Mouse (Mus musculus): ENCODE results near the gene Mbnl1. TPM values are rescaled to one million over a fixed set of nuclear protein-coding genes. Genes with fewer than 3 reads are reported as not detected.
A peak's percentile ranks its signal among the peaks of the same experiment; 100 is the strongest.

Gene Mbnl1
- polyA plus RNA-seq, 1 experiment from 2014 or later: 70.2 TPM

- no peak overlapping the region for H3K27ac ChIP-seq
- WGBS: 81% methylated on average over 2 of the region's 2 CpGs
- no peak for ATAC-seq (replicated peaks; ENCODE audit: low FRiP score, low read depth)
Measured at GRCm38 (mm10) chr3:60620236-60620635, 147.6 kb downstream of the Mbnl1 start.

GRCm38 (mm10) chr3:60631183-60631582 lies 158.6 kb downstream of the Mbnl1 start:
- ATAC-seq (replicated peaks; ENCODE audit: low FRiP score, low read depth): peak; percentile 75; the same call in 1 of the 2 replicates
- no peak overlapping the region for H3K4me3 ChIP-seq (replicated peaks; ENCODE audit: low read depth, low read length)
- TF ChIP-seq CTCF (IDR thresholded peaks at IDR 0.05; ENCODE audit: low read depth): no peak
- H3K27ac ChIP-seq: no peak overlapping the region
- H3K4me1 ChIP-seq (replicated peaks; ENCODE audit: insufficient read depth, low read length): no peaks in the 10 kb centered on the region
- no peak overlapping the region for H3K4me2 ChIP-seq (ENCODE audit: low read length)
- H3K27me3 ChIP-seq (ENCODE audit: insufficient read depth, low read length): no peaks in the 10 kb centered on the region
- DNase-seq (ENCODE audit: low spot score): no peak
- 90% methylated on average over 2 of the region's 2 CpGs for WGBS
- H3K9me3 ChIP-seq (replicated peaks; ENCODE audit: low read length): no peaks in the 10 kb centered on the region
- H3K9ac ChIP-seq (ENCODE audit: low read depth, low read length): no peak overlapping the region
- H3K36me3 ChIP-seq (ENCODE audit: insufficient read depth, low read length): 0 out of 2 replicates have a peak, but pooled peaks cover 3% of the 10 kb centered on the region

More at GRCm38 (mm10) chr3:60620236-60620635, 147.6 kb downstream of the Mbnl1 start:
- Histone ChIP-seq H3K4me2 (ENCODE audit: low read length) (no peak overlapping the region), H3K36me3 (ENCODE audit: insufficient read depth, low read length) (peaks cover 13% of the 10 kb centered on the region; the same call in 1 of the 2 replicates), H3K9ac (ENCODE audit: low read depth, low read length) (no peak overlapping the region), H3K9me3 (replicated peaks; ENCODE audit: low read length) (no peaks in the 10 kb centered on the region), H3K4me1 (replicated peaks; ENCODE audit: insufficient read depth, low read length) (no peaks in the 10 kb centered on the region), H3K27me3 (ENCODE audit: insufficient read depth, low read length) (no peaks in the 10 kb centered on the region), H3K4me3 (replicated peaks; ENCODE audit: low read depth, low read length) (no peak overlapping the region)
- TF ChIP-seq CTCF (IDR thresholded peaks at IDR 0.05; ENCODE audit: low read depth): no peak
- DNase-seq (ENCODE audit: low spot score): no peak

GRCm38 (mm10) chr3:60631754-60632153 lies 159.1 kb downstream of the Mbnl1 start:
- Histone ChIP-seq H3K27ac (no peak overlapping the region), H3K9me3 (replicated peaks; ENCODE audit: low read length) (no peaks in the 10 kb centered on the region), H3K4me3 (replicated peaks; ENCODE audit: low read depth, low read length) (no peak overlapping the region), H3K4me2 (ENCODE audit: low read length) (no peak overlapping the region), H3K27me3 (ENCODE audit: insufficient read depth, low read length) (no peaks in the 10 kb centered on the region), H3K9ac (ENCODE audit: low read depth, low read length) (no peak overlapping the region), H3K4me1 (replicated peaks; ENCODE audit: insufficient read depth, low read length) (no peaks in the 10 kb centered on the region), H3K36me3 (ENCODE audit: insufficient read depth, low read length) (0 out of 2 replicates have a peak, but pooled peaks cover 3% of the 10 kb centered on the region)
- no peak for DNase-seq (ENCODE audit: low spot score)
- TF ChIP-seq CTCF (IDR thresholded peaks at IDR 0.05; ENCODE audit: low read depth): no peak
- 80% methylated on average over 5 of the region's 5 CpGs for WGBS
- peak; percentile 69; the same call in 1 of the 2 replicates for ATAC-seq (replicated peaks; ENCODE audit: low FRiP score, low read depth)

- no peaks in the 10 kb centered on the region for H3K9me3 ChIP-seq (replicated peaks; ENCODE audit: low read length)
- TF ChIP-seq CTCF (IDR thresholded peaks at IDR 0.05; ENCODE audit: low read depth): no peak
- 0 out of 2 replicates have a peak, but pooled peaks cover 3% of the 10 kb centered on the region for H3K36me3 ChIP-seq (ENCODE audit: insufficient read depth, low read length)
- H3K4me2 ChIP-seq (ENCODE audit: low read length): no peak overlapping the region
- ATAC-seq (replicated peaks; ENCODE audit: low FRiP score, low read depth): no peak
- no peaks in the 10 kb centered on the region for H3K4me1 ChIP-seq (replicated peaks; ENCODE audit: insufficient read depth, low read length)
- DNase-seq (ENCODE audit: low spot score): no peak
- no peak overlapping the region for H3K9ac ChIP-seq (ENCODE audit: low read depth, low read length)
- H3K27me3 ChIP-seq (ENCODE audit: insufficient read depth, low read length): no peaks in the 10 kb centered on the region
- H3K4me3 ChIP-seq (replicated peaks; ENCODE audit: low read depth, low read length): no peak overlapping the region
- no peak overlapping the region for H3K27ac ChIP-seq
- WGBS: 96% methylated on average over 1 of the region's 1 CpGs
Measured at GRCm38 (mm10) chr3:60632796-60633466, 160.3 kb downstream of the Mbnl1 start.

- peak; percentile 4 for DNase-seq (ENCODE audit: low spot score)
- H3K4me1 ChIP-seq (replicated peaks; ENCODE audit: insufficient read depth, low read length): no peaks in the 10 kb centered on the region
- 55% methylated on average over 3 of the region's 3 CpGs for WGBS
Measured at GRCm38 (mm10) chr3:60638530-60638929, 165.9 kb downstream of the Mbnl1 start.

GRCm38 (mm10) chr3:60639135-60639534 lies 166.5 kb downstream of the Mbnl1 start:
- Histone ChIP-seq H3K9ac (ENCODE audit: low read depth, low read length) (no peak overlapping the region), H3K27ac (no peak overlapping the region), H3K36me3 (ENCODE audit: insufficient read depth, low read length) (no peaks in the 10 kb centered on the region), H3K9me3 (replicated peaks; ENCODE audit: low read length) (no peaks in the 10 kb centered on the region), H3K4me1 (replicated peaks; ENCODE audit: insufficient read depth, low read length) (no peaks in the 10 kb centered on the region), H3K4me3 (replicated peaks; ENCODE audit: low read depth, low read length) (no peak overlapping the region), H3K4me2 (ENCODE audit: low read length) (no peak overlapping the region), H3K27me3 (ENCODE audit: insufficient read depth, low read length) (no peaks in the 10 kb centered on the region)
- WGBS: 56% methylated on average over 5 of the region's 5 CpGs
- no peak for ATAC-seq (replicated peaks; ENCODE audit: low FRiP score, low read depth)
- TF ChIP-seq CTCF (IDR thresholded peaks at IDR 0.05; ENCODE audit: low read depth): no peak
- peak; percentile 80 for DNase-seq (ENCODE audit: low spot score)

More at GRCm38 (mm10) chr3:60638530-60638929, 165.9 kb downstream of the Mbnl1 start:
- no peak overlapping the region for H3K4me3 ChIP-seq (replicated peaks; ENCODE audit: low read depth, low read length)
- no peaks in the 10 kb centered on the region for H3K27me3 ChIP-seq (ENCODE audit: insufficient read depth, low read length)
- no peaks in the 10 kb centered on the region for H3K36me3 ChIP-seq (ENCODE audit: insufficient read depth, low read length)
- no peak overlapping the region for H3K27ac ChIP-seq
- H3K4me2 ChIP-seq (ENCODE audit: low read length): no peak overlapping the region
- no peaks in the 10 kb centered on the region for H3K9me3 ChIP-seq (replicated peaks; ENCODE audit: low read length)
- H3K9ac ChIP-seq (ENCODE audit: low read depth, low read length): no peak overlapping the region
- no peak for ATAC-seq (replicated peaks; ENCODE audit: low FRiP score, low read depth)
- TF ChIP-seq CTCF (IDR thresholded peaks at IDR 0.05; ENCODE audit: low read depth): no peak
